Mouse (Mus musculus): ENCODE measurements around the gene Zfpm1.

Zfpm1 gene

GRCm38 (mm10) chr8:122349357-122350297 lies 67.7 kb downstream of the Zfpm1 start:
- DNase-seq (ENCODE audit: low spot score), result no peak

- no peak for DNase-seq (ENCODE audit: low spot score)
These were observed 68.6 kb downstream of the Zfpm1 start for GRCm38 (mm10) chr8:122350309-122351089.

- DNase-seq (ENCODE audit: low spot score), result no peak
These were observed 72.2 kb downstream of the Zfpm1 start for GRCm38 (mm10) chr8:122354157-122354556.

- no peak for DNase-seq (ENCODE audit: low spot score)
These were observed 74.0 kb downstream of the Zfpm1 start for GRCm38 (mm10) chr8:122355642-122356606.

GRCm38 (mm10) chr8:122357202-122357601 lies 75.3 kb downstream of the Zfpm1 start:
- DNase-seq (ENCODE audit: low spot score), result no peak

- no peak for DNase-seq (ENCODE audit: low spot score)
These were observed 75.7 kb downstream of the Zfpm1 start for GRCm38 (mm10) chr8:122357641-122358040.

GRCm38 (mm10) chr8:122359111-122359775 lies 77.3 kb downstream of the Zfpm1 start:
- no peak for DNase-seq (ENCODE audit: low spot score)

GRCm38 (mm10) chr8:122360696-122361416 lies 78.9 kb downstream of the Zfpm1 start, which contains the start of gene Trhr2:
Trhr2 (minus strand) TSS chr8:122360746.
- no peak for DNase-seq (ENCODE audit: low spot score)

GRCm38 (mm10) chr8:122362271-122362670 lies 80.3 kb downstream of the Zfpm1 start:
- no peak for DNase-seq (ENCODE audit: low spot score)

- no peak for DNase-seq (ENCODE audit: low spot score)
These were observed 81.0 kb downstream of the Zfpm1 start for GRCm38 (mm10) chr8:122362967-122363366.

GRCm38 (mm10) chr8:122368494-122368893 lies 86.6 kb downstream of the Zfpm1 start:
- DNase-seq (ENCODE audit: low spot score), result no peak

GRCm38 (mm10) chr8:122369665-122370064 lies 87.7 kb downstream of the Zfpm1 start:
- DNase-seq (ENCODE audit: low spot score), result peak; percentile 38

GRCm38 (mm10) chr8:122371706-122372105 lies 89.8 kb downstream of the Zfpm1 start:
- no peak for DNase-seq (ENCODE audit: low spot score)

GRCm38 (mm10) chr8:122375320-122375719 lies 93.4 kb downstream of the Zfpm1 start:
- DNase-seq (ENCODE audit: low spot score), result no peak

- no peak for DNase-seq (ENCODE audit: low spot score)
These were observed 93.9 kb downstream of the Zfpm1 start for GRCm38 (mm10) chr8:122375751-122376364.

GRCm38 (mm10) chr8:122376365-122377231 lies 94.7 kb downstream of the Zfpm1 start, which contains the start of gene Zc3h18:
Zc3h18 (plus strand) TSS chr8:122376609.
- peak; percentile 98 for DNase-seq (ENCODE audit: low spot score)

GRCm38 (mm10) chr8:122383039-122383438 lies 101.1 kb downstream of the Zfpm1 start:
- no peak for DNase-seq (ENCODE audit: low spot score)

Data from ovary, postnatal 10 days (tissue).